Mouse (Mus musculus) heart, embryonic 13.5 days (tissue): ENCODE data around the gene Specc1l. TPM values are rescaled to one million over a fixed set of nuclear protein-coding genes. Genes with fewer than 3 reads are reported as not detected.

Experiments used
- ATAC-seq: fragments of 200-750 bp; cut with Nextera tagmentation; 2 replicates; pipeline ENCODE4 v1.8.0; 2017; ENCODE audit warnings: moderate TSS enrichment; ENCODE audit not compliant: insufficient number of reproducible peaks, low FRiP score, low TSS enrichment; ENCODE audit errors: extremely low read depth
- H3K27ac ChIP-seq: fragments of 300-500 bp; sonication (generic); replicated peaks from 2 replicates; pipeline ENCODE4 v1.5.1; 2015; ENCODE audit warnings: moderate library complexity, mild to moderate bottlenecking, inconsistent platforms
- H3K27me3 ChIP-seq: fragments of 300-500 bp; sonication (generic); replicated peaks from 2 replicates; pipeline ENCODE4 v1.6.1; 2015; ENCODE audit warnings: mild to moderate bottlenecking, inconsistent platforms
- H3K36me3 ChIP-seq: fragments of 300-500 bp; sonication (generic); 2 replicates; pipeline ENCODE4 v1.6.1; 2015; ENCODE audit warnings: mild to moderate bottlenecking, inconsistent platforms
- H3K4me1 ChIP-seq: fragments of 300-500 bp; sonication (generic); 2 replicates; pipeline ENCODE4 v1.6.1; 2015; ENCODE audit warnings: inconsistent platforms
- H3K4me2 ChIP-seq: fragments of 300-500 bp; sonication (generic); 2 replicates; pipeline ENCODE4 v1.6.1; 2015; ENCODE audit warnings: inconsistent platforms, mild to moderate bottlenecking, moderate library complexity
- H3K4me3 ChIP-seq: fragments of 300-500 bp; sonication (generic); 2 replicates; pipeline ENCODE4 v1.5.1; 2015; ENCODE audit warnings: moderate library complexity, mild to moderate bottlenecking, inconsistent platforms
- H3K9ac ChIP-seq: fragments of 300-500 bp; sonication (generic); 2 replicates; pipeline ENCODE4 v1.6.1; 2015; ENCODE audit warnings: inconsistent platforms, mild to moderate bottlenecking, moderate library complexity
- H3K9me3 ChIP-seq: fragments of 300-500 bp; sonication (generic); 2 replicates; pipeline ENCODE4 v1.6.1; 2016; ENCODE audit warnings: inconsistent platforms
- WGBS: fragments of 180-500 bp; shearing (Covaris S2); methylation state at CpG from one replicate; pipeline ENCODE4 v1.1.7; 2015; ENCODE audit warnings: mixed read lengths; 5-methylcytosine and 5-hydroxymethylcytosine counted together
- polyA plus RNA-seq: library from polyadenylated mRNA; unstranded; fragments of >200 nt; fragmentation: Nextera tagmentation; extraction: Ambion mirVana; gene quantifications from 2 replicates; pipeline ENCODE4 v1.2.1, GENCODE M21; 2015

The Specc1l gene
- polyA plus RNA-seq, 1 experiment from 2014 or later: 19.9 TPM

DNA sequence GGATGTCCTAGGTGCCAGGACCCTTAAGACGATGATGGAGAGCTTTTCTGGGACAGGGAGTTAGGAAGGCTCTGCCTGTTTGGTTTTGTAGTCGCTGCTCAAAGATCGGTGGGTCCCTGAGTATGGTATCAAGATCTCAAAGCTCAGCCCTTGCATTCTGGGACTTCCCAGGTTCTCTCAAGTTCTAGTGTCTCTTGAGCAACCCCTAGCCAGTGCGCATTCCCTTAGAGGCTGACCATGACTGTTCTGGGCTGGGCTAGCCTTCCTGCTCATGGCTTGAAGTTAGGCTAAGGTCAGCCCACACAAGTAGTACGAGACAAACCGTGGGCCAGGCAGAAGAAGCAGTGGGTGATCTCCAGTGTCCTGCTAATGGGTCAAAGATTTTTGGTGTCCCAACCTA, 106.3 kb downstream of the Specc1l start:
- Histone ChIP-seq H3K9me3 (no peaks in the 10 kb centered on the region), H3K4me2 (peak overlapping the region; percentile 87), H3K9ac (peak overlapping the region; percentile 85), H3K36me3 (no peaks in the 10 kb centered on the region), H3K4me3 (peak overlapping the region; percentile 70), H3K27ac (no peak overlapping the region), H3K4me1 (peaks cover 47% of the 10 kb centered on the region), H3K27me3 (peaks cover 34% of the 10 kb centered on the region)
- no peak for ATAC-seq
- 73% methylated on average over 6 of the region's 6 CpGs for WGBS

- Histone ChIP-seq H3K4me1 (peaks cover 36% of the 10 kb centered on the region), H3K9me3 (no peaks in the 10 kb centered on the region), H3K36me3 (no peaks in the 10 kb centered on the region), H3K4me2 (no peak overlapping the region), H3K4me3 (no peak overlapping the region), H3K27me3 (peaks cover 34% of the 10 kb centered on the region), H3K9ac (no peak overlapping the region), H3K27ac (no peak overlapping the region)
- WGBS: 63% methylated on average over 4 of the region's 4 CpGs
- ATAC-seq: no peak
Observed at GRCm38 (mm10) chr10:75320321-75320720, 108.4 kb downstream of the Specc1l start.

GRCm38 (mm10) chr10:75322966-75323365, 111.1 kb downstream of the Specc1l start:
- peaks cover 24% of the 10 kb centered on the region for H3K27me3 ChIP-seq
- H3K4me2 ChIP-seq: no peak overlapping the region
- no peak for ATAC-seq
- H3K4me1 ChIP-seq: peaks cover 34% of the 10 kb centered on the region
- no peak overlapping the region for H3K27ac ChIP-seq
- H3K9me3 ChIP-seq: no peaks in the 10 kb centered on the region
- H3K9ac ChIP-seq: no peak overlapping the region
- H3K4me3 ChIP-seq: no peak overlapping the region
- WGBS: 60% methylated on average over 6 of the region's 6 CpGs
- no peaks in the 10 kb centered on the region for H3K36me3 ChIP-seq

GRCm38 (mm10) chr10:75323986-75324385, 112.1 kb downstream of the Specc1l start:
- 67% methylated on average over 8 of the region's 8 CpGs for WGBS
- no peaks in the 10 kb centered on the region for H3K9me3 ChIP-seq
- H3K27ac ChIP-seq: no peak overlapping the region
- no peak overlapping the region for H3K4me2 ChIP-seq
- H3K4me1 ChIP-seq: peaks cover 32% of the 10 kb centered on the region
- no peaks in the 10 kb centered on the region for H3K36me3 ChIP-seq
- no peak overlapping the region for H3K9ac ChIP-seq
- H3K27me3 ChIP-seq: peaks cover 14% of the 10 kb centered on the region
- H3K4me3 ChIP-seq: no peak overlapping the region
- no peak for ATAC-seq

- no peak overlapping the region for H3K4me3 ChIP-seq
- H3K4me1 ChIP-seq: peaks cover 32% of the 10 kb centered on the region
- no peaks in the 10 kb centered on the region for H3K9me3 ChIP-seq
- no peak overlapping the region for H3K9ac ChIP-seq
- no peak overlapping the region for H3K27ac ChIP-seq
- 73% methylated on average over 10 of the region's 10 CpGs for WGBS
- peaks cover 11% of the 10 kb centered on the region for H3K27me3 ChIP-seq
- no peaks in the 10 kb centered on the region for H3K36me3 ChIP-seq
- no peak for ATAC-seq
- H3K4me2 ChIP-seq: no peak overlapping the region
Observed at GRCm38 (mm10) chr10:75324391-75324790, 112.5 kb downstream of the Specc1l start.

DNA sequence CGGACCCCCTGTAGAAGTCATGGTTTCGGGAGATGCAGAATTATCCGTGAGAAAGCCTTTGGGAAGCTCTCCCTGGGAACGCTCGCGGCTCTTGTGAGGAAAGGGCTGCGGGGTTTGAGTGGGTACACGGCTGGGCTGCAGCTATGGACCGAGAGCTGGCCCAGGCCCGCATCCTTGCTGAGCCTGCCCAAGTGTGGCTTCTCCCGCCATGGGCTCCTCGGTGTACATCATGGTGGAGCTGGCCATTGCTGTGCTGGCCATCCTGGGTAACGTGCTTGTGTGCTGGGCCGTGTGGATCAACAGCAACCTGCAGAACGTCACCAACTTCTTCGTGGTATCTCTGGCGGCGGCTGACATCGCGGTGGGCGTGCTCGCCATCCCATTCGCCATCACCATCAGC, 113.9 kb downstream of the Specc1l start:
- WGBS: 91% methylated on average over 23 of the region's 23 CpGs
- no peak for ATAC-seq

DNA sequence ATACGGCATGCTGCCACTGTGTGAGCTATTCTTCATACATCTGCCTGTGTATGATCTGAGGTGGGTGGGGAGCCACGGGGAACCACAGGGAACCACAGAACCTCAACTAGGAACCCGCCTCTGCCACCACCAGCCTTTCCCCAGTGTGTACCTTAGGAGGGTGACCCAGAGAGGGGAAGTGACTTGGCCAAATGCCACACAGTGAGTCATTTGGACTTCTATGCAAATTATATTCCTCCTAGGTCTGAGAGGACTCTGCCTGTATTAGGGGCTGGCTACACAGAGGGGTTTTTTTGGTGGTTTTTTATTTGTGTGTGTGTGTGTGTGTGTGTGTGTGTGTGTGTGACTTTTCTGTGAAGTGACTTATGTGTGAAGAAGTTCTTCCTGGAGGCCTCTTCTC, 114.7 kb downstream of the Specc1l start:
- no peak overlapping the region for H3K4me2 ChIP-seq
- H3K4me3 ChIP-seq: no peak overlapping the region
- no peaks in the 10 kb centered on the region for H3K36me3 ChIP-seq
- no peaks in the 10 kb centered on the region for H3K27me3 ChIP-seq
- no peak overlapping the region for H3K9ac ChIP-seq
- 62% methylated on average over 3 of the region's 3 CpGs for WGBS
- H3K9me3 ChIP-seq: no peaks in the 10 kb centered on the region
- H3K4me1 ChIP-seq: peaks cover 32% of the 10 kb centered on the region
- H3K27ac ChIP-seq: peak overlapping the region; percentile 55
- no peak for ATAC-seq

More for the DNA sequence above, 113.9 kb downstream of the Specc1l start:
- Histone ChIP-seq H3K4me3 (no peak overlapping the region), H3K9me3 (no peaks in the 10 kb centered on the region), H3K4me1 (peaks cover 32% of the 10 kb centered on the region), H3K27me3 (no peaks in the 10 kb centered on the region), H3K4me2 (no peak overlapping the region), H3K36me3 (no peaks in the 10 kb centered on the region), H3K27ac (no peak overlapping the region), H3K9ac (no peak overlapping the region)

DNA sequence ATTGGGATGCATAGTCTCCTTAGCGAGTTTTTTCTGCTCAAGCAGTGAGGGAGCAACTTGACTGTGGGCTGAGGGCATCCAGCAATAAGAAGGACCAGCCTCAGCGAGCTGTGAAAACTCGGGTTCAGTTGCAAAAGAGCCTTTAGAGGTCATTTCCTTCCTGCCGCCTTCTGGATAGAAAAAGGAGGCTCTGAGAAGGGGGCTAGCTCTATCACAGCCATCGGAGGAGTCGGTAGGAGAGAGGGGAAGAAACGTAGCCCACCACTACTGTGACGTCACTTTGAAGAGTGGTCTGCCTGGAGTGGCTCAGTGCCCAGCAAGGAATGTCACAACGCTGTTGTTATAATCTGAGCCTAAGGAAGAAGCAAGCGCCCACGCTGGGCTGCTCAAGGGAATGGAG, 115.2 kb downstream of the Specc1l start:
- no peaks in the 10 kb centered on the region for H3K27me3 ChIP-seq
- peaks cover 32% of the 10 kb centered on the region for H3K4me1 ChIP-seq
- no peaks in the 10 kb centered on the region for H3K9me3 ChIP-seq
- no peak for ATAC-seq
- no peak overlapping the region for H3K9ac ChIP-seq
- peak overlapping the region; percentile 55 for H3K27ac ChIP-seq
- no peak overlapping the region for H3K4me2 ChIP-seq
- 45% methylated on average over 11 of the region's 11 CpGs for WGBS
- no peak overlapping the region for H3K4me3 ChIP-seq
- no peaks in the 10 kb centered on the region for H3K36me3 ChIP-seq

- ATAC-seq: no peak
- H3K27me3 ChIP-seq: no peaks in the 10 kb centered on the region
- no peak overlapping the region for H3K4me3 ChIP-seq
- no peaks in the 10 kb centered on the region for H3K9me3 ChIP-seq
- H3K4me1 ChIP-seq: peaks cover 25% of the 10 kb centered on the region
- no peak overlapping the region for H3K27ac ChIP-seq
- WGBS: 63% methylated on average over 4 of the region's 4 CpGs
- H3K9ac ChIP-seq: no peak overlapping the region
- no peak overlapping the region for H3K4me2 ChIP-seq
- peaks cover 2% of the 10 kb centered on the region for H3K36me3 ChIP-seq
Observed at GRCm38 (mm10) chr10:75328201-75328704, 116.4 kb downstream of the Specc1l start.

DNA sequence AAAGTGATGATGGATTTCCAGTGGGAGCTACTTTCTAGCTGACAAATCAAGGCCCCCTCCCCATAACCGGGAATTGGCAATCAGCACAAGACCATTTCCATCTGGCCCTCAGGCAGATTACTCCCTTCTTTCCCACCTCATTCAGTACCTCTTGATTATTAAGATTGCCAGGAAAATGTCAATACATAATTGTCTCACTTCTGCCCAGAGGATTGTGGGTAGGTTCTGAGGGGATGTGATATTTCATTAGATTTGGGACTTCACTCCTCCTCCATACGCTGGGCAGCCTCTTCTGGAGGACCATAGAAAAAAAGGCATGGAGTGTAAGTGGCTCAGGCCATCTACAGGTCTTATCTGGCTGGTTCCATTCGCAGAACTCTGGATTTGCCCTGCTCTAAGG, 120.4 kb downstream of the Specc1l start:
- no peak for ATAC-seq
- H3K36me3 ChIP-seq: peaks cover 8% of the 10 kb centered on the region
- no peak overlapping the region for H3K27ac ChIP-seq
- no peaks in the 10 kb centered on the region for H3K27me3 ChIP-seq
- 73% methylated on average over 3 of the region's 3 CpGs for whole genome bisulfite sequencing
- no peak overlapping the region for H3K4me3 ChIP-seq
- no peak overlapping the region for H3K9ac ChIP-seq
- H3K9me3 ChIP-seq: no peaks in the 10 kb centered on the region
- no peak overlapping the region for H3K4me2 ChIP-seq
- peaks cover 13% of the 10 kb centered on the region for H3K4me1 ChIP-seq

GRCm38 (mm10) chr10:75333176-75333776, 121.4 kb downstream of the Specc1l start:
- Histone ChIP-seq H3K4me1 (peaks cover 10% of the 10 kb centered on the region; the same call in 1 of the 2 replicates), H3K9ac (no peak overlapping the region), H3K4me3 (no peak overlapping the region), H3K27ac (no peak overlapping the region), H3K4me2 (no peak overlapping the region), H3K36me3 (peaks cover 8% of the 10 kb centered on the region), H3K27me3 (no peaks in the 10 kb centered on the region), H3K9me3 (no peaks in the 10 kb centered on the region)
- ATAC-seq: no peak
- 88% methylated on average over 23 of the region's 23 CpGs for WGBS

DNA sequence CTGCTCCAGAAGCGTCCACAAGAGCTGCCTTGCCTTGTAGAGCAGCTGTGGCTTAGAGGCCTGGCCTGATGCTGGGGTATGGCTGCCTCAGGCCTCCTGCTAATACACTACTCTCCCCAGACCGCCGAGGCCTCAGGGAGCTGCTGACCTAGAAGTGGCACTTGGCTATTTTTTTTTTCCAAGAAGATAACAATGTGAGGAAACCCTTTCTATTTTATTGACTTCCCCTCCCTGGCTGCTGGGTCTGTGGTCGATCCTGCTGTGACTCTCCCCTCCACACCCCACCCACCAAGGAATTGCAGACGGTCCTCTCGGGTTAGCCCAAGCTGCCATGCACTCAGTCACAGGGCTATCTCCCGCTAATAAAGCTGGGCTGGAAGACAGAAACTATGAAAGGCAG, 122.3 kb downstream of the Specc1l start:
- H3K4me3 ChIP-seq: no peak overlapping the region
- peaks cover 8% of the 10 kb centered on the region for H3K36me3 ChIP-seq
- no peaks in the 10 kb centered on the region for H3K9me3 ChIP-seq
- no peak for ATAC-seq
- no peak overlapping the region for H3K9ac ChIP-seq
- H3K4me1 ChIP-seq: peaks cover 10% of the 10 kb centered on the region; the same call in 1 of the 2 replicates
- 44% methylated on average over 7 of the region's 7 CpGs for WGBS
- H3K27ac ChIP-seq: no peak overlapping the region
- H3K4me2 ChIP-seq: no peak overlapping the region
- H3K27me3 ChIP-seq: no peaks in the 10 kb centered on the region
